Mouse (Mus musculus): Measurements from ENCODE around the gene Abhd14a.

DNA sequence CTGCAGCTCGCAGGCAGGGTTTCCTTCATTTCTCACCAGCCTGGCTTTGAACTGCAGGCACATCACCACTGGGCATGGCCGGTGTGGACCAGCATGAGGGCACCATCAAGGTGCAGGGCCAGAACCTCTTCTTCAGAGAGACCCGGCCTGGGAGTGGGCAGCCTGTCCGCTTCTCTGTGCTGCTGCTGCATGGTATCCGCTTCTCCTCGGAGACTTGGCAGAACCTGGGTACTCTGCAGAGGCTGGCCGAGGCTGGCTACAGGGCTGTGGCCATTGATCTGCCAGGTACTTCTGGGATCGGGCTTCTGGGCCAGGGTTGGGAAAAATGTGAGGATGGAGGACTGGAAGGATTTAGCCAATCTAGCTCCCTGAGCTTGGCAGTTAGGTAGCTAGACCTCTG lies 2.5 kb upstream of the Abhd14a start:
- no peak for TF ChIP-seq CTCF (IDR thresholded peaks at IDR 0.05; ENCODE audit: borderline replicate concordance, insufficient read depth, low read depth, low read length)
- no peak for TF ChIP-seq POLR2A (IDR thresholded peaks at IDR 0.05; ENCODE audit: borderline replicate concordance, insufficient read depth, low read length)
